Mouse (Mus musculus) urinary bladder, postnatal 36 days (tissue): ENCODE results near the gene Mcf2l.

Experiments
- DNase-seq, 2 experiments: peaks; one replicate each; pipeline ENCODE4 v3.0.0; 2022; ENCODE audit warnings: low spot score in 2 of 2, mixed read lengths in 1 of 2

Gene Mcf2l

GRCm38 (mm10) chr8:12994468-12994867 lies 120.9 kb downstream of the Mcf2l start:
- DNase-seq, result no peak

- no peak for DNase-seq
Observed at GRCm38 (mm10) chr8:12995481-12995880, 121.9 kb downstream of the Mcf2l start.

GRCm38 (mm10) chr8:12996831-12997275 lies 123.2 kb downstream of the Mcf2l start:
- peak in 1 of 2 experiments; percentile 6 for DNase-seq

- no peak for DNase-seq
Observed at GRCm38 (mm10) chr8:12998331-12998730, 124.7 kb downstream of the Mcf2l start.

GRCm38 (mm10) chr8:12999793-13000192 lies 126.2 kb downstream of the Mcf2l start:
- no peak for DNase-seq

GRCm38 (mm10) chr8:13007458-13007857 lies 133.9 kb downstream of the Mcf2l start:
- no peak for DNase-seq

GRCm38 (mm10) chr8:13010313-13010712 lies 136.7 kb downstream of the Mcf2l start:
- no peak for DNase-seq

GRCm38 (mm10) chr8:13019560-13019959 lies 146.0 kb downstream of the Mcf2l start:
- no peak for DNase-seq

- no peak for DNase-seq
Observed at GRCm38 (mm10) chr8:13021830-13022229, 148.2 kb downstream of the Mcf2l start.

- no peak for DNase-seq
Observed at GRCm38 (mm10) chr8:13025487-13026224, 152.1 kb downstream of the Mcf2l start, which contains the start of gene F7. F7 (plus strand) TSS chr8:13026034.

- no peak for DNase-seq
Observed at GRCm38 (mm10) chr8:13027615-13028014, 154.0 kb downstream of the Mcf2l start.

GRCm38 (mm10) chr8:13028482-13028881 lies 154.9 kb downstream of the Mcf2l start:
- no peak for DNase-seq

GRCm38 (mm10) chr8:13036346-13036812 lies 162.8 kb downstream of the Mcf2l start:
- DNase-seq, result no peak

GRCm38 (mm10) chr8:13037015-13037414 lies 163.4 kb downstream of the Mcf2l start, which contains the start of gene F10:
F10 (plus strand) TSS chr8:13037308.
- no peak for DNase-seq

- DNase-seq, result no peak
Observed at GRCm38 (mm10) chr8:13037569-13037968, 164.0 kb downstream of the Mcf2l start.

- DNase-seq, result no peak
Observed at GRCm38 (mm10) chr8:13039054-13039453, 165.4 kb downstream of the Mcf2l start.

- no peak for DNase-seq
Observed at GRCm38 (mm10) chr8:13041459-13041858, 167.9 kb downstream of the Mcf2l start.

GRCm38 (mm10) chr8:13047652-13048051 lies 174.0 kb downstream of the Mcf2l start:
- DNase-seq, result no peak

GRCm38 (mm10) chr8:13050550-13050949 lies 176.9 kb downstream of the Mcf2l start:
- DNase-seq, result no peak

- DNase-seq, result no peak
Observed at GRCm38 (mm10) chr8:13057351-13057750, 183.7 kb downstream of the Mcf2l start.

- DNase-seq, result no peak
Observed at GRCm38 (mm10) chr8:13060441-13061150, 187.0 kb downstream of the Mcf2l start, which contains the start of gene Proz. Proz (plus strand) TSS chr8:13060914.

- no peak for DNase-seq
Observed at GRCm38 (mm10) chr8:13063112-13063511, 189.5 kb downstream of the Mcf2l start.
